Mouse (Mus musculus): Measurements from ENCODE around the gene Lrrfip2. TPM values are rescaled to one million over a fixed set of nuclear protein-coding genes. Genes with fewer than 3 reads are reported as not detected.

The Lrrfip2 gene
- total RNA-seq, 1 experiment, result 33.0 TPM

DNA sequence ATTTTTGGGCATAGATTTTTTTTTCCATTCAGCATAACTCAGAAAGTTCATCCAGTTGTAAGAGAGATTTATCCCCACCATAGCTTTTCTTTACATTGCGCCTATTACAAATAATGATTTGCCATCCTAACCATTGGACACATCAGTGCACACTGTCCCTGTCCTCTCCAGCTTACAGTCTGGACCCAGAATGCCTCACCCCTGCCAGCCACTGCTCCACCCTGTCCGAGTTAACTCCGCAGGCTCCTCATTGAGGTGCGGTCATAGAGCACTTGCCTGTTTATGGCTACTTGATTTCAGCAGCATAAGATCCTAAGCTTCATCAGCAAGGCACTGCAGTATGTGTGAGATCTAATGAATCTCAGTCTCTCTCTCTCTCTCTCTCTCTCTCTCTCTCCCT, 93.0 kb downstream of the Lrrfip2 start:
- in situ Hi-C loops (cut with MboI; ENCODE audit: low sequenced_read_pairs in 2 of 2, unreplicated experiment in 2 of 2), result no loop called here
- no peak for TF ChIP-seq MAFK (IDR thresholded peaks at IDR 0.05; ENCODE audit: insufficient read depth, low read depth, low read length)
- TF ChIP-seq ZNF384 (IDR thresholded peaks at IDR 0.05; ENCODE audit: low read depth, low read length), result no peak
- TF ChIP-seq ZC3H11A (IDR thresholded peaks at IDR 0.05; ENCODE audit: borderline replicate concordance, low read depth, low read length), result no peak
- TF ChIP-seq CHD2 (IDR thresholded peaks at IDR 0.05; ENCODE audit: low read depth, low read length), result no peak
- no peak for TF ChIP-seq HCFC1 (IDR thresholded peaks at IDR 0.05; ENCODE audit: borderline replicate concordance, insufficient read depth, low read length)
- no peaks in the 10 kb centered on the region for H3K4me1 ChIP-seq (ENCODE audit: control insufficient read depth in 2 of 2, insufficient read depth in 2 of 2, low read length in 2 of 2, poor library complexity in 1 of 2)
- H3K36me3 ChIP-seq (ENCODE audit: control insufficient read depth, insufficient read depth, low read length, poor library complexity, severe bottlenecking), result peaks cover 7% of the 10 kb centered on the region; the same call in 1 of the 2 replicates
- no peaks in the 10 kb centered on the region for H3K9me3 ChIP-seq (ENCODE audit: control insufficient read depth, insufficient read depth, low read depth, low read length)
- H3K27ac ChIP-seq (ENCODE audit: insufficient read depth, low read depth, low read length, poor library complexity, severe bottlenecking), result no peak overlapping the region
- no peak overlapping the region for H3K9ac ChIP-seq (ENCODE audit: insufficient read depth, low read depth, low read length, poor library complexity, severe bottlenecking)
- DNase-seq (ENCODE audit: low read depth, low spot score), result no peak
- H3K4me3 ChIP-seq (ENCODE audit: insufficient read depth in 1 of 2, low read depth in 1 of 2, low read length in 2 of 2, poor library complexity in 1 of 2, severe bottlenecking in 1 of 2), result no peak overlapping the region

DNA sequence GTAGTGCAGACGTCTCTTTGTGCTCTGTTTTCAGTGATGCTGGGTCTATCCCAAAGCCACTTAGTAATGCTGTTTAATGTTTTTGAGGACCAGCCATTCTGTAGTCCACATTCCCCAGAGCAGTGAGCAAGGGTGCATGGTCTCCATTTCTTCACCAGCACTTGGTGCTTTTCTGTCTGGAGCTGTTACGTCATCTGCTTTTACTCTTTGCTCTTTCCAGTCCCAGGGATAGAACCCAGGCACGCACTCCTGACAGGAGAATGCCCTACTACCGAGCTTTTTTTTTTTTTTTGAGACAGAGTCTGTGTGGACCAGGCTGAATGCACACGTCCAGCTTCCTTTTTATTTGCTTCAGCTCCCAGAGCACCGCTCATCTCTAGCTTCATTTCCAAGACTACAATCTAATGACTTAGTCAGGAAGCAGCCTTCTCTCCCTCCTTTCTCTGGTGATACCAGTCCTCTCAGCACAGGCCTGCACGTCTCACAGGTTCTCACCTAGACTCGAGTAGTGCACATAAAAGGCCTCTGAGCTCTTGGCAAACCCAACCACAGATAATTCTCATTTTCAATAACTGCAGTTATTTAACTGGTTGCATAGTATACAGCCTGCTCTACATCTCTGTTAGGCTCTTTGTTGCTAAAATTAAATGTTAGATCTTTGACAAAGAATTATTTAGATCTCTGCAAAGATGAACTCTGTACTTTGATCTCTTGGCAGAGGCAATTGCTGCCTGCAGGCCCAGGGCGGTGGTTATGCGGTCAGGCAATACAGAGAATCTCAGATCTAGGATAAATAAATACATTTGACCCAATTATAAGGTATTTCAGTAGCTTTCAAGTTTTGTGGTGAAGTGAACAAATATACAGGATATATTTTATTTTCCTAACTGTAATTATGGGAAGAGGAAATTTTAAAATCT, 94.0 kb downstream of the Lrrfip2 start:
- H3K36me3 ChIP-seq (ENCODE audit: control insufficient read depth, insufficient read depth, low read length, poor library complexity, severe bottlenecking), result peaks cover 7% of the 10 kb centered on the region
- no peak overlapping the region for H3K27ac ChIP-seq (ENCODE audit: insufficient read depth, low read depth, low read length, poor library complexity, severe bottlenecking)
- in situ Hi-C loops (cut with MboI; ENCODE audit: low sequenced_read_pairs in 2 of 2, unreplicated experiment in 2 of 2), result no loop called here
- H3K4me1 ChIP-seq (ENCODE audit: control insufficient read depth in 2 of 2, insufficient read depth in 2 of 2, low read length in 2 of 2, poor library complexity in 1 of 2), result no peaks in the 10 kb centered on the region
- no peaks in the 10 kb centered on the region for H3K9me3 ChIP-seq (ENCODE audit: control insufficient read depth, insufficient read depth, low read depth, low read length)
- no peak for TF ChIP-seq ZNF384 (IDR thresholded peaks at IDR 0.05; ENCODE audit: low read depth, low read length)
- no peak for TF ChIP-seq ZC3H11A (IDR thresholded peaks at IDR 0.05; ENCODE audit: borderline replicate concordance, low read depth, low read length)
- TF ChIP-seq CHD2 (IDR thresholded peaks at IDR 0.05; ENCODE audit: low read depth, low read length), result no peak
- TF ChIP-seq MAFK (IDR thresholded peaks at IDR 0.05; ENCODE audit: insufficient read depth, low read depth, low read length), result no peak
- TF ChIP-seq HCFC1 (IDR thresholded peaks at IDR 0.05; ENCODE audit: borderline replicate concordance, insufficient read depth, low read length), result no peak
- no peak for DNase-seq (ENCODE audit: low read depth, low spot score)
- H3K4me3 ChIP-seq (ENCODE audit: insufficient read depth in 1 of 2, low read depth in 1 of 2, low read length in 2 of 2, poor library complexity in 1 of 2, severe bottlenecking in 1 of 2), result no peak overlapping the region
- no peak overlapping the region for H3K9ac ChIP-seq (ENCODE audit: insufficient read depth, low read depth, low read length, poor library complexity, severe bottlenecking)

DNA sequence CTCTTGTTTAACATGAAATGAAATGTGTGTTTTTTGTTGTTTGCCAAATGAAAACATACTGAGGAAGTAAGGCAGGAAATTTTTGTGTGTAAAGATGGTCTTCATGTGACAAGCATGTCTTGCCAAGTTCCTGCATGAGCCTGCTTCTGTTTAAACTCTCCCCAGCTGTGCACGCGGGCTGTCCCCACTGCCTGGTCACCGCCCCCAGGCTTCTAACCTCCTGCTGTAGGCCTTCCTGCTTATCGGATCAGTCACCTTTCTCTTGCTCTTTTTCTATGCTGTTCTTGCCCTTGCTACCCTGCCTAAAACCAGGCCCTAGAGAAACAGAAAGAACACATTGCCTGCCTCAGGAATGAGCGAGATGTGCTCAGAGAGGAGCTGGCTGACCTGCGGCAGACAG, 96.1 kb downstream of the Lrrfip2 start:
- DNase-seq (ENCODE audit: low read depth, low spot score), result no peak
- Histone ChIP-seq H3K27ac (ENCODE audit: insufficient read depth, low read depth, low read length, poor library complexity, severe bottlenecking) (no peak overlapping the region), H3K9me3 (ENCODE audit: control insufficient read depth, insufficient read depth, low read depth, low read length) (no peaks in the 10 kb centered on the region), H3K4me3 (ENCODE audit: insufficient read depth in 1 of 2, low read depth in 1 of 2, low read length in 2 of 2, poor library complexity in 1 of 2, severe bottlenecking in 1 of 2) (no peak overlapping the region), H3K36me3 (ENCODE audit: control insufficient read depth, insufficient read depth, low read length, poor library complexity, severe bottlenecking) (peaks cover 6% of the 10 kb centered on the region), H3K4me1 (ENCODE audit: control insufficient read depth in 2 of 2, insufficient read depth in 2 of 2, low read length in 2 of 2, poor library complexity in 1 of 2) (no peaks in the 10 kb centered on the region), H3K9ac (ENCODE audit: insufficient read depth, low read depth, low read length, poor library complexity, severe bottlenecking) (no peak overlapping the region)
- TF ChIP-seq ZNF384 (IDR thresholded peaks at IDR 0.05; ENCODE audit: low read depth, low read length), result no peak
- in situ Hi-C loops (cut with MboI; ENCODE audit: low sequenced_read_pairs in 2 of 2, unreplicated experiment in 2 of 2), result no loop called here

DNA sequence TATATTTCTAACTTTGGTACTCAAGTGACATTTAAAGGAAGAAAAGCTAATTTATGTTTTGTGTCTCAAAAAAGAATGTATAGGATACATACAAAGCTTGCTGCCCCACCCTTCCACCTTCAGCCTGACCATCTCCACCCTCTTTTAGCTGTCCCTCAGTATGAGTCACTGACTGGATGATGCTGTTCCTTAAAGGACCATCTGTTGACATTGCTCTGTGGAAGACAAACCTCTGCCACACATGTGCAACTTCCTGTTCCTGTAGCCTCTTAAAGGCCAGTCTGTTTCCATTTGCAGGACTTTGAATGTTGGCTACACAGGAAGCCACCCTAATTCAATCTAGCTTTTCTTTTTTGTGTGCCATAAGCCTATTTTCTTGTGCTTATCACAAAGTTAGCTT, 99.0 kb downstream of the Lrrfip2 start:
- Histone ChIP-seq H3K36me3 (ENCODE audit: control insufficient read depth, insufficient read depth, low read length, poor library complexity, severe bottlenecking) (peaks cover 6% of the 10 kb centered on the region), H3K9me3 (ENCODE audit: control insufficient read depth, insufficient read depth, low read depth, low read length) (no peaks in the 10 kb centered on the region), H3K9ac (ENCODE audit: insufficient read depth, low read depth, low read length, poor library complexity, severe bottlenecking) (no peak overlapping the region), H3K27ac (ENCODE audit: insufficient read depth, low read depth, low read length, poor library complexity, severe bottlenecking) (no peak overlapping the region), H3K4me1 (ENCODE audit: control insufficient read depth in 2 of 2, insufficient read depth in 2 of 2, low read length in 2 of 2, poor library complexity in 1 of 2) (no peaks in the 10 kb centered on the region), H3K4me3 (ENCODE audit: insufficient read depth in 1 of 2, low read depth in 1 of 2, low read length in 2 of 2, poor library complexity in 1 of 2, severe bottlenecking in 1 of 2) (no peak overlapping the region)
- DNase-seq (ENCODE audit: low read depth, low spot score), result no peak
- no peak for TF ChIP-seq ZC3H11A (IDR thresholded peaks at IDR 0.05; ENCODE audit: borderline replicate concordance, low read depth, low read length)
- TF ChIP-seq CHD2 (IDR thresholded peaks at IDR 0.05; ENCODE audit: low read depth, low read length), result no peak
- no peak for TF ChIP-seq MAFK (IDR thresholded peaks at IDR 0.05; ENCODE audit: insufficient read depth, low read depth, low read length)
- TF ChIP-seq ZNF384 (IDR thresholded peaks at IDR 0.05; ENCODE audit: low read depth, low read length), result no peak
- no peak for TF ChIP-seq HCFC1 (IDR thresholded peaks at IDR 0.05; ENCODE audit: borderline replicate concordance, insufficient read depth, low read length)
- in situ Hi-C loops (cut with MboI; ENCODE audit: low sequenced_read_pairs in 2 of 2, unreplicated experiment in 2 of 2), result no loop called here
